Mouse (Mus musculus): ENCODE measurements around the gene Sv2b. TPM values are rescaled to one million over a fixed set of nuclear protein-coding genes. Genes with fewer than 3 reads are reported as not detected.
A peak's percentile ranks its signal among the peaks of the same experiment; 100 is the strongest.
"Not testable (repeated sequence)": the region's sequence is repeated elsewhere in the genome, so short reads cannot be mapped to it uniquely, and the experiment has no call there.

Sv2b gene
- total RNA-seq (2021): under 1 TPM; 0.36 to 0.61 TPM

DNA sequence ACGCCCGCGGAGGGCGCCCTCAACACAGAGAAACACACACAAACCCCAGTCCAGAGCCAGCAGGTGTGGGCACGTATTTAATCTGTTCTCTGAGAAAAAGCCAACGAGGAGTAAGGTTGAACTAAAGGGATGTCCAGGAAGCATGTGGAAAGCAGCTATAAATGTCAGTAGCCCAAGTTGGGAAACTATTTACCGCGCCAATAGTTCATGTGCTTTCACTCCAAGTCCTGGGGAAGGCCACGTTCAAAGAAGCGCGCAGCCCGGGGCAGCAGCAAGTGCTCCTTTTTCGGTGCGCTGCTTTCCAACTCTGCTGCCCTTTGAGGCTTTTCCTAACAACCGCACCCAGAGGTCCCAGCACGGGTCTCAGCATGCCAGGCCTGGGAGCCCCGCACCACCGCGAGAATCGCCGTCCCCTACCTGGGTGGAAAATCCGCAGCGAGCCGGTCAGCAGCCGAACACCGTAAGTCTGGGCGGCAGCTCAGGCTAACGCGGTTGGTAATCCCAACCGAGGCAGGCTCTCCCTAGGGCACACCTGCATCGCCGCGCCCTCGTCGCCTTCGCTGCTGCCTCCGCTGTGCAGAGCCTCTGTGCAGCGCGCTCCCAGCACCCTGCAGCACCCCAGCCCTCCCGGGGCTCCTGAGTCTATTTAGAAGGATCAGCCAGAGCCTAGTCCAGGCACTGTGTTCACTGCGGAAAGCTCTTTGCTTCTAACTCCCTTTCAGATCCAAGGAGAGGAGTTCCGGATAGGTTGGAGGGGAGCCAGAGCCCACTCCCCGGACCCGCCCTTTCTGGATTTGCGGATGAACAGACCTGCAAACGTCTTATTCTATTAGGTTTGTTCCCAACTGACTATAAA is at the start of gene Sv2b:
TSS of gene Sv2b (minus strand) at position 806 of the 856 bp plus-strand sequence.
- peak; percentile 7 for DNase-seq

DNA sequence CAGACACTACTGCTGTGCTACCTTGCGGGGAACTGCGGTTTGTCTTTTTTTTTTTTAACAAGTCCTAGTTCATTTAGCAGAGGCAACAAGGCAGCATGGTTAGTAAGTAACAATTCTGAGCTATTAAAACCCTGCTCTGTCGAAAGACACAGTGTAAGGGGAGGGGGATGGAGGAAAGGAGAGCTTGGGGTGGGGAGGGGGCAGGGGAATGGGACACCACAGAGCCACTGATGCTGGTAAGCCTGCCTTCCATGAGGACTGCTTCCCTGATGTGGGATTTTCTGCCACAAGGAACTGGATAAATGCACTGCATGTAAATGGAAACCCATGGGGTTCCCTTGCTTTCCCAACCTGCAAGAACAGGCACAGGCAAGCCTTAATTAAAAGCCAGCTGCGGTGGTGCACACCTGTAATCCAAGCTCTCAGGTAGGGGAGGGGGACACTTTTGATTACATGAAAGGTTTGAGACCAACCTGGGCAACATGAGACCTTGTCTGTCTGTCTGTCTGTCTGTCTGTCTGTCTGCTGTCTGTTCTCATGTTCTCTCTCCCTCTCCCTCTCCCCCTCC is 49.3 kb upstream of the Sv2b start:
- DNase-seq: no peak

DNA sequence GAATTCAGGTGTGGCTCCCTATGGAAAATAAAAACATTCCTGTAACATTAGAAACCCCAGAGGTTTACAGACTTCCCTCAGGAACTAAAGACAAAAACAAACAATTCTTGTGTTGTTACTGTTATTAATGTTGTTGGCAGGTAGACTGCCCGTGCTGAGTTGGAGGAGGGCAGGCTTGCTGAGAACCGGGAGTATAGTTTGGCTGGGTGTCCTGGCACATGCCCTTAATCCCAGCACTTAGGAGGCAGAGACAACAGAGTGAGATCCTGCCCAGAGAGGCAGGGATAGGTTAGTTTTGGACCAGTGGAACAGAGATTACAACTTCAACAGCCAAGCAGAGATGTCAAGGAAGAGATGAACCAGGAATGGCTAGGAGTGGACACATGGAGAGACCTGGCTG is 46.5 kb upstream of the Sv2b start:
- DNase-seq: no peak

DNA sequence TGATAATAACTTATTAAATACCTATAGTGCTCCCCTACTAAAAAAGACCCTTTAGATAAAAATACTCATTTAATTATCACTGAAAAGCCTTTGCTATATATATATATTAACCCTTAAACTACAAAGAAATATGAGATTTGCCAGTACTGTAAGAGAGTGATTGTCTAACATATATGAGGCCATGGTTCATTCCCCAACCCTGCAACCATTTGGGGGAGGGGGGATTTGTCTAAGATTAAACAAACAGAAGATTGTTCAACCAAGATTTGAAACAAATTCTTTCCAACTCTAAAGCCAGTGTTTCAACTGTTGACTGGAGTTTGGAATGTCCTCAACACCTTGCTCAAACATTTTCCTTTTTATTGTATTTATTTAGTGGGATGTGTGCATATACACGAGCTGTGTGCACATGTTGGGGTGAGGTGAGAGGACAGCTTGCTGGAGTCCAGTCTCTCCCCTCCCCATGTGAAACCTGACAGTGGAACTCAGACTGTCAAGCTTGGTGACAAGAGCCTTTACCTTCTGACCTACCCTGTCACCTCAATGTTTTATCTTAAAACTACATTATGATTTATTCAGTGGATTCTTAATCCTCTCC is 43.8 kb upstream of the Sv2b start:
- DNase-seq: no peak

DNA sequence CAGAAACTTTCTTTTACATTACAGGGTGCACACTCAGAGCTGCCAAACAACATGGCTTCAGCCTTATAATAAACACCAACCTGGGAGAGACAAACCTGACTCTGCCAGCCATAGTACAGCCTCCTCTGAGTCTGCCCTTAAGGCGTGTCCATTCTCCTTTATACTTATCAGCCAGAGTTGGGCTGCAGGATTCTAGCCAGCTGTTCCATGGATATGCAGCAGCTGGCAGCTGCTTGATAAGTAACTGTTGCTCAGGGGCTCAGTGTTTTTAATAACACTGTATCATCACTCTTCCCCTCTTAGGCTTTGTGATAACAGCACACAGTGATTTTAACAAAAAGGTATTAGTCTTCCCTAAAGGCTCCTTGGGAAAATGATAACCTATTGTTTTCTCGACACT is 41.1 kb upstream of the Sv2b start:
- DNase-seq: no peak

DNA sequence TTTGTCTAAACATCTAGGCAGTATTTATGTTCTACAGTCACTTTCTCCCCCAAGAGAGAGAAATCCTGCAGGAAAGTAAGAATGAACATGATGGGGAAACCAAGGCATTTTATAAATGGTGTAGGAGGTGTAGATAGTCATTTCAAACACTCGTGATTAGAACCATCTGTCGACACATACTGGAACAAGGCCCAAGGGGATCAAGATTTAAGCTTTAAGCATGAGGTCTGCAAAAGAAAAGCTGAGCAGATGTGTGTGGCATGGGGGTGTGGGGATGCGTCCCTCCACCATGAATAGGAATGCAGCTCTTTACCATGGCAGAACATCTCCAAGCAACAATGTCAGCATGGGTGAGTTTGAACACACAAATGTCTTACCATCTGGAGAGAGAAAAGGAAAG is 23.2 kb upstream of the Sv2b start:
- DNase-seq: no peak

DNA sequence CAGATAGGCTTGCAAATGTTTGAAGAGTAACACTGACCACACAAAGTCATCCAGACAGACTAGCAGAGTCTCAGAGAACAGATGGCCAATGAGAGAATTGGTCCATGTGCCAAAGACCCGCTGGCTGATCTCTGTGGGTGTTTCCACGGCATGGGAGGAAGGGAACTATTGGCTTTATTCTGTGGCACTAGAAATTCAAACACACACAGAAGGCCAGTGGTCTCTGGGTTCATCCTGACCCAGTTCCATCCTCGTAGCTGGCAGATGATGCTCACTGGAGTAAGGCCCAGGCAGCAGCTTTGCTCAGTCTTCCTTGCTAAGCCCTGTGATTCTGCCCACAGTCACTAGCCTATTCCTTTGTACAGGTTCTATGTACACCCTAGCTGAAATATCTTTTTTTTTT is 20.7 kb upstream of the Sv2b start:
- no peak for DNase-seq

DNA sequence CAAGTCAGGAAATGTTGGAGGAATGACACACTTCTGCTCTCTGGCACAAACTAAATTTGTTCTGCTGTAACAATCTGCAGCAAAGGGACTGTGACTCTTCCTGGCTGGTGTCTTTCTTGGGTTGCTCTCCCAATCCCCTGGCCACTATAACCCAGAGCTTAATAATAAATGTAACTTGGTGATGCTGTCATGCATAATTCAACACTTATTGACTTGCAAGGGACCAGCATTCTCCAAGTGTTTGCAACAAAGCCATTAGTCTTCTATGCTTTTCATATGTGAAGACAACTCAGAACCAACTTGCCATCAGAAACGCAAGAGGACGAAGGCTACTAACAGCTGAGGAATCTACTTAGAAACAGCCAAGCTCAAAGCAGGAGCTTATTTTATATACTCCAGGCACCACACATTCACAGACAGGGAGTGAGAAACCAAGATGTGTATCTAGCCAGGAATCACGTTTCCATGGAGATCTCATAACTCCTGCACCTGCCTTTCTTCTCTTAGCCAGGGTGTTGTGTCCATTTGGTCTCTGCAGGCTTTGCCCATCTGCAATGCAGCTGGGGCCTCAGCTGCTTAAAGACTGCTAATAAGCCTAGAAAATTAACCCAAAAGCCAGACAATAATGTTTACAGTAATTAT is 19.8 kb upstream of the Sv2b start:
- no peak for DNase-seq

DNA sequence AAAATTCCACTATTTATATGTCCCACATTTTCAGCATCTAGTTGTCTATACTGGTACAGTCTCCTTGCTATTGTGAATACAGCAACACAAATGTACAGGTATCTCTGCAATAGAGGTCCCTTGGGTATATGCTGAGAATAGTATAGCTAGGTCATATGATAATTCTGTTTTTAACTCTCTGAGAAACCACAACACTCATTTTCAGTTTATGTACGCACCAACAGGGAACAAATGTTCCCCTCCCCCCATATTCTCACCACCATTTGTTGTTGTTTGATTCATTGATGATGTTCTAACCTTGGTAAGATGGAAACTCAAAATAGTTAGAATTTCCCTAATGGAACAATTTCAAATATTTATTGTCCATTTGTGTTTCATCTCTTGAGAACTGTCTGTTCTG is 16.2 kb upstream of the Sv2b start:
- DNase-seq: no peak

DNA sequence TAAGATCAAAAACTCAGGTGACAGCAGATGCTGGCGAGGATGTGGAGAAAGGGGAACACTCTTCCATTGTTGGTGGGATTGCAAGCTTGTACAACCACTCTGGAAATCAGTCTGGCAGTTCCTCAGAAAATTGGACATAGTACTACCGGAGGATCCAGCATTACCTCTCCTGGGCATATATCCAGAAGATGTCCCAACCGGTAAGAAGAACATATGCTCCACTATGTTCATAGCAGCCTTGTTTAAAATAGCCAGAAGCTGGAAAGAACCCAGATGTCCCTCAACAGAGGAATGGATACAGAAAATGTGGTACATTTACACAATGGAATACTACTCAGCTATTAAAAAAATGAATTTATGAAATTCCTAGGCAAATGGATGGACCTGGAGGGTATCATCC is 13.7 kb upstream of the Sv2b start:
- DNase-seq: not testable (repeated sequence)

DNA sequence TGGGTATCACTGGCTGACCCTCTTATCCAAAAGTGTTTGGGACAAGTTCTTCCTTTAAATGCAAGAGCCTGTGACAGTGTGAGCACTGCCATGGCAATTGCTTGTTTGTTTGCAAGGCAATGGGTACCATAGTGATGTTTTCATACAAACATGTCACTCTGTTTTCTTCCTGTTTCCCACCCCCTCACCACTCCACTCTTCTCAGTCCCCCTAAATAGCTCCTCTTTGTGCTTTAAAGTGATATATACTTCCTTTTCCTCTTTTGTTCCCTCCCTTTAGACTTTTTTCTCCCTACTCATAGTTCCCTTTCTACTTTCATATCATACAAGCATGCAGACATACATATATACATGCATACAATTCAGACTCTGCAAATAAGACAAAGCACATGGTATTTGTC is 10.9 kb upstream of the Sv2b start:
- no peak for DNase-seq

DNA sequence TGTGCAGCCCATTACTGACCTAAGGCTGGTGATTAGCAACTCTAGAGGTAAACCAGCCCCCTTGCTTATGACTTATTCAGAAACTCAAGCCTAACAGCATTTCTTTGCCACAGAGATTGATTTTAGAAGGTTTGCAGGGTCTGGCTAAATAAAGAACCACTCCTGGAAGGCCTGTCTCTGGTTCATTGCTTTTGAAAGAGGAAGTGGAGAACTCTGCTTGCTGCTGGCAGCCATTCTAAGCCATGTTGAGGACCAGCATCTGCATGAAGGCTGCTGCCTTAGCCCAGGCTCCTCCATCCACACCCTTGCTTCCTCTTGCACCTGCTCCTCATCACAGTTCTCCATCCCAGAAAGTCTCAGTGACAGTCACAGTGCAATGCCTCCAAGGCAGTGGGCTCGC is 9.3 kb upstream of the Sv2b start:
- no peak for DNase-seq

DNA sequence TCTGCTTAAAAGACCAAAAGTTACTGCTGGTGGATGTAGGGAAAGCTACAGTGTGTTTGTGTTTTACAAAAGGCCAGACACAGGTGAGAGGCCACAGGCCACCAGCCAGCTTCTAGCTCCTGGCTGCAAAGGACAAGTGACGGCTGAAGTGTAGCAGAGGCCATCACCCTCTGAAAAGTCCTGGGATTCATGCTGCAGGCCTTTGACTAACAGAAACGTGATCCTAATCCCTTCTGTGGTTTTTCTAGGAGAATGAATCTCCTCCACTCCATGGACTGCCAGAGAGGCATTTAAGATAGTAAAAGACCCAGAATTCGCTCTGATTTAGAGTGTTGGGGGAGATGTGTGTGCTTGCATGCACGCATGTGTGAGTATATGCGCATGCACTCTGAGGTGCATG is 5.8 kb upstream of the Sv2b start:
- DNase-seq: no peak

DNA sequence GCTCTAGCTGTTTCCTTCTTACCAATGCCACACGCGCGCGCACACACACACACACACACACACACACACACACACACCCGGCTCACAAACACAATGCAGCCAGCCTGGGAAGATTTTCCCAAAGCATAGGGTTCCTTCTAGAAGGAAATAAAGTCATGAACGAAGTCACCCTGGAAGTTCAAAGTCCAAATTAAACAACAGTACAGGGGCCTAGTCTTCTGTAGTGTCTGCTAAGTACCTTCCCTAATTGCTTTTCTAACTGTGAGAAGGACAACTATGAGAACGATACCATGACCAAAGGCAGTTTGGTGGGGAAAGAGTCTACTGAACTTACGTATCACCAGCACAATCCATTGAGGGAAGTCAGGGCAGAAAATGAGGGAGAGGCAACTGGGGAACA is 508 bp upstream of the Sv2b start:
- DNase-seq: no peak

DNA sequence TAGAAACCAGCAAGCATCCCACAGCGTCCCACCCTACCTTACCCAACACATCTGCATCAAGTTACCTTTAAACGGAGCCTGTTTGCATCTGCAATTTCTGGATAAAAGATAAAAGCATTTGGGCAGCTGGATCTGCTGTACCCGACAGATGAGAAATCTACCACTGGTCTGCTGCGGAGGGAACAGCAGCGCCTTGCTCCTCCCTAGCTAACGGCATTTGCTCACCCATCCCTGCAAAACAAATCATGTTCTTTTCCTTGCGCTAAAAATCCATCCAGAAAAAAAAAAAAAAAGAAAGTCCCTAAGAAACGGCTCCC is 964 bp downstream of the Sv2b start:
- DNase-seq: no peak

DNA sequence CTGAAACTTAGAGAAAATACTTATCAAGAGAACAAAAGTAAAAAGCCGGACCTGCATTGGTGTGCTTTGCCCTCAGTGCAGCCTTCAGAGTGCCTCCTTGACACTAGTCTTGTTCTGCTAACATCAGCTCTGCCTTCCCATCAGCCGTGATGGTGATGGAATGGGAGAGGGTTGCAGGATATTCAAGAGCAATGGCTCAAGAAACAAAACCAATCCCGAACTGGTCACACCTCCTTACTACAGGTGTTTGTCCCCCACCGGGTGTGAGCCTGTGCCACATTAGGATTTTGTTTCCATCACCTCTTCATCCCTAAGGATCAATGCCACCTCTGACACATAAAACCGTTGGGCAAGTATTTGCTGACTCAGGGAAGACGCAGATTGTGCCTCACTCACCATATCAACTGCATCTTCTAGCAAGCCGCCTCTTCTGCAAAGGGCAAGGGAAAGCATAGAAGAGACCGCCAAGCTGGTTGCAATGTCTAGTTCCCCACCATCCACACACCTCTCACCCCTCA is 1.4 kb downstream of the Sv2b start:
- DNase-seq: no peak

DNA sequence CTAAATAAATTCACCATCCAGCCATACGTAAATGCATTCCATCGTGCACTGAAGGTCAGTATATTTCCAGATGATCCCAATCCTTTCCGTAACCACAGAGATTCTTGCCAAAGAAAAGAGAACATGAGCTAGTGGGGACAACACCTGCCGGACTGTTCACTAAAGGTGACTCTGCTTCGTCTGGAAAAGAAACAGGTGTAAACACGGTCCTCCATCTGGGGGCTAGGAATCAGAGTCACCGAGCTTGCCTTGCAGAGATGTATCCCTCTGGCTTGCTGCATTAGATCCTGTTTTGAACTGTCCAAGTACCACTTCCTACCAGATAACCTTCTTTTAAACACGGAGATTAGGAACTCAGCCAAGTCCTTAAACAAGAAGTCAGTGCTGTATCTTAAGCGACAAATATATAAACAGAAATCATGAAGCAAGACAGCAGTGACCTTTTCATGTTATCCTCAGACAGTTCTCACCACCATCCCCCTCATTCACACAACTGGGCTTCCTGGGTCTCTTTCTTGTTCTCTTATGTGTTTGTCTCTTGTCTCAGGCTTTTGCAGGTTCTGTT is 3.1 kb downstream of the Sv2b start:
- DNase-seq: no peak

DNA sequence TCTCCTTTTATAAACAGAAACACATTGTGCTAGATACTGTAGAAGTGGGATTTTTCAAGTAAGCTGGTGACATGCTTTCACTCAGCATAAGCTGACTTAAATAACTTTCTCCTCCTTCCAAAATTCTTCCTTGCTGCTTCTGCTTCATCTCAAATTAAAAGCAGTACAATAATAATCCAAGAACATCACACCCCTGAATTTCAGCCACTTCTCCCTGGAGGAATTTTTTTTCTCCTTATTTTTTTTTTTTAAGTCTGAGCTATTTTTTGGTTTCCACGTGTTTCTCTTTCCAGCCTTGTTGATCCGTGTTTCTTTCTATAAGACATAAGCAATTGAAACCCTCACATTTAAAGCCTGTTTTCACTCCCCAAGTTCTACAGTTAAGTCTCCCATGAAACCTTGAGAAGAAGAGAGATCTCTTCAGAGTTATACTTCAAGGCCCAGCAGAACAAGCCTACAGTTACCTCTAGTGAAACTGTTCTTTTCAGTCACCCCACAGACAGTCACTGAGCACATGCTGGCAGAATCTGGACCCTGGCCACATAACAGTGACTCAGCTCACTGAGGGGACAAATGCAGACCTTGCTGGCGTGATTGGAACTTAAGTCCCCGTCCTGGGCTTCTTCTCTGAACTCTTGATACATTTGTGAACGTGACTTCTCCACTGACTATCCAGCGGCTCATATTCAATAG is 6.4 kb downstream of the Sv2b start:
- no peak for DNase-seq

DNA sequence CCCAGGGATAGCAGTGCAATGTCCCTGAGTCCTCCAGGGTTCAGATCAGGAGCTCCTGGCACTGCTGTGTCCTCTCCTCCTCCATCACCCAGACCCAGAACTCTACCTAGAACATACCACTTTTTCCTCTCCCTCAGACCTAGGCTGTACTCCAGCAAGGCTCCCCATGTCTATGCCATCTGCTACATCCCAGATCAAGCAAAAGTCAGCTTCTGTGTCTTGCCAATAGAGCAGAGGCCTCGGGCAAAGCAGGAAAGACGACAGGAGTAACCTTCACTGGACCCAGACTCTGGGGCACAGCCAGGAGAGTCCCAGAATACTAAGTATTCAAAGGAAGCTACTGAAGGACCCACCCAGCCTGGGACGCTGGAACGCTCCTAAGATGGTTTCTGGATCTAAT is 9.8 kb downstream of the Sv2b start:
- no peak for DNase-seq

DNA sequence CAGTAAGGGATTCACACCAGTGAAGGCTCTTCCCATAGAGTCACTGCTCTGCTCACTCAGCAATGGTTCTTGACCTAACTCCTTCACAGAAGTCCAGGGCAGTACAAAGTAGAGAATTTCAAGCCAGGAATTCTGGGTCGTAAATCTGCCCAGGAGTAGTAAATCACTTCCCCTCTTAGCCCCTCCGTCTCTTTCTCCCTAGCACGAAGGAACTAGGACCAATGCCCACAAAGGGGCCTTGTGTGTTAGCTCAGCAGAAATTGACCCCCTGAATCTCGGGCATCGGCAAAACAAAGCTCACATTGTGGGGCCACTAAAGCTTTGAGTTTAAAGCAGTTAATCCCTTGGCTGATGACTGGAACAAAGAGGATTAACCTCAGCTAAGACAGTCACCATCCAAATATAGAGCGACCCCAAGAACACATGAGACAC is 12.4 kb downstream of the Sv2b start:
- DNase-seq: no peak

DNA sequence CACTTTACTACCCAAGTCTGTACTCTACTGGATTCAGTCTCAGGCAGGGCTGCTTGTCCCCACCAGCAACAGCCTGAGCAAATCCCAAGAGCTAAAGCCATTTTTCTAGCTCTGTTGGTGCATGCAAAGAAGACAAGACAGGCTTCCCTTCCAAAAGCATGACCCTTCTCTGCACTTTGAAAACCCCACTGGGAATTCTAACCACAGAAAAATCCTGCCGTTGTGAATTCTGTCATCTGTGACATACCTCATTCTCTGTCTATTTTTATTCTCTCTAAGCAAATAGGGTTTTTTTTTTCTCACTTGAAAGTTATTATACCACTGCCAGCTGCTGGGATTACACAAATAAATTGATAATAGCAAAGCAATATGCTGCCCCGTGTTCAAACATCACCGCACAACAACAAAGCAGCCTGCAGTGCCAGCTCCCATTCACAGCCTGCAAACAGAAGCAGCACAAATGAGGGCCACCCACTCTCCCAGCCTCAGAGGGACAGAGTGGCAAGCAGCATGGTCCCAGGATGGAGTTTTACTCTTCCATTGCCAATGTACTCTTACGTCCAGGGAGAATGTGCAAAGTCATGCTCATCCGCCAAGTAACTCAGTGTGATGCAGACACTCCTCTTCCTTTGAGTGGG is 13.7 kb downstream of the Sv2b start:
- DNase-seq: no peak

DNA sequence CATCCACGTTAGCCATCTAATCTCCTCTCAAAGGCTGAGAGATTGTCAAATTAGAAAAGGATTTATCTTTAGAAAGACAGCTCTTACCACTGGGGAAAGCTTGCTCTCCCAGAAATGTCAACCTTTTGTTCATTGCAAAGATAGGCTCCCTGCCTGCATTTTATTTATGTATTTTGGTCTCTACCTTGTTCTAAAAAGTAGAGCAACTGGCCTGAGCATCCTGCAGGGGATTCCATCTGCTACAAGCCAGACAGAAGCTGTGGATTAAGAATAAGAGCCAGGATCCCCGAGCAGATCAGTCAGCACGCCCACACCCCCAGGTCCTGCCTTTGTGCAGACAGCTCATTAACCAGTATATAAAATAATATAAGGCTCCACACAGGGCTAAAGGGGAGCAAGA is 16.8 kb downstream of the Sv2b start:
- DNase-seq: no peak
